Mouse (Mus musculus) E14TG2a.4 (cell line): ENCODE data around the gene Tjp2.

ENCODE experiments used
- CTCF ChIP-seq: conservative IDR thresholded peaks from 2 replicates; pipeline ENCODE4 v1.5.1; 2014; ENCODE audit warnings: low read length
- NANOG ChIP-seq: IDR thresholded peaks from 2 replicates; pipeline ENCODE4 v1.6.1; 2014; ENCODE audit warnings: borderline replicate concordance, low read length, mixed read lengths
- POU5F1 ChIP-seq: IDR thresholded peaks from 2 replicates; pipeline ENCODE4 v1.6.1; 2014; ENCODE audit warnings: low read length, borderline replicate concordance

- TF ChIP-seq CTCF (no peak), POU5F1 (no peak), NANOG (no peak)
Measured at GRCm38 (mm10) chr19:24195224-24195623, 29.6 kb downstream of the Tjp2 start.
